Mouse (Mus musculus) intestine, embryonic 14.5 days (tissue): ENCODE data around the gene Ube2g2. TPM values are rescaled to one million over a fixed set of nuclear protein-coding genes. Genes with fewer than 3 reads are reported as not detected.

Experiments used
- ATAC-seq: fragments of 200-750 bp; cut with Nextera tagmentation; replicated peaks from 2 replicates; pipeline ENCODE4 v1.8.0; 2017; ENCODE audit warnings: low read depth, moderate number of reproducible peaks, moderate TSS enrichment, moderate library complexity; ENCODE audit not compliant: low FRiP score, low TSS enrichment
- DNase-seq: peaks from one replicate; pipeline ENCODE4 v3.0.0-alpha.2; 2018; ENCODE audit warnings: low spot score
- H3K27ac ChIP-seq: fragments of 300-500 bp; sonication (generic); 2 replicates; pipeline ENCODE4 v1.5.1; 2014; ENCODE audit warnings: low read depth, mild to moderate bottlenecking, control low read depth
- H3K27me3 ChIP-seq: fragments of 300-500 bp; sonication (generic); replicated peaks from 2 replicates; pipeline ENCODE4 v1.6.1; 2014; ENCODE audit warnings: low read length, control low read depth; ENCODE audit not compliant: control insufficient read depth, insufficient read depth
- H3K36me3 ChIP-seq: fragments of 300-500 bp; sonication (generic); 2 replicates; pipeline ENCODE4 v1.6.1; 2014; ENCODE audit warnings: low read length, control low read depth; ENCODE audit not compliant: control insufficient read depth, insufficient read depth
- H3K4me1 ChIP-seq: fragments of 300-500 bp; sonication (generic); replicated peaks from 2 replicates; pipeline ENCODE4 v1.6.1; 2014; ENCODE audit warnings: low read length, control low read depth, mixed read lengths; ENCODE audit not compliant: control insufficient read depth, insufficient read depth
- H3K4me2 ChIP-seq: fragments of 300-500 bp; sonication (generic); 2 replicates; pipeline ENCODE4 v1.6.1; 2014; ENCODE audit warnings: low read length
- H3K4me3 ChIP-seq: fragments of 300-500 bp; sonication (generic); 2 replicates; pipeline ENCODE4 v1.5.1; 2014; ENCODE audit warnings: low read depth, low read length, control low read depth, mixed read lengths
- H3K9ac ChIP-seq: fragments of 300-500 bp; sonication (generic); 2 replicates; pipeline ENCODE4 v1.6.1; 2014; ENCODE audit warnings: mild to moderate bottlenecking, low read length
- H3K9me3 ChIP-seq: fragments of 300-500 bp; sonication (generic); 2 replicates; pipeline ENCODE4 v1.6.1; 2016; ENCODE audit warnings: low read length, control low read depth; ENCODE audit not compliant: control insufficient read depth
- WGBS: fragments of 180-500 bp; shearing (Covaris S2); extraction: QIAGEN DNeasy Blood & Tissue Kit; methylation state at CpG from one replicate; pipeline ENCODE4 v1.1.7; 2014; 5-methylcytosine and 5-hydroxymethylcytosine counted together
- polyA plus RNA-seq: library from polyadenylated mRNA; unstranded; fragments of >200 nt; fragmentation: Nextera tagmentation; extraction: Ambion mirVana; gene quantifications from 2 replicates; pipeline ENCODE4 v1.2.1, GENCODE M21; 2014

Ube2g2 gene
- polyA plus RNA-seq, 1 experiment from 2014 or later, result 46.7 TPM

- Histone ChIP-seq H3K4me3 (no peak overlapping the region), H3K27me3 (no peaks in the 10 kb centered on the region), H3K9me3 (no peaks in the 10 kb centered on the region), H3K27ac (no peak overlapping the region), H3K9ac (no peak overlapping the region), H3K4me1 (no peaks in the 10 kb centered on the region), H3K36me3 (no peaks in the 10 kb centered on the region), H3K4me2 (no peak overlapping the region)
- DNase-seq, result no peak
- ATAC-seq, result no peak
- WGBS, result 83% methylated on average over 4 of the region's 4 CpGs
These were observed 45.3 kb downstream of the Ube2g2 start for GRCm38 (mm10) chr10:77667402-77667801.

DNA sequence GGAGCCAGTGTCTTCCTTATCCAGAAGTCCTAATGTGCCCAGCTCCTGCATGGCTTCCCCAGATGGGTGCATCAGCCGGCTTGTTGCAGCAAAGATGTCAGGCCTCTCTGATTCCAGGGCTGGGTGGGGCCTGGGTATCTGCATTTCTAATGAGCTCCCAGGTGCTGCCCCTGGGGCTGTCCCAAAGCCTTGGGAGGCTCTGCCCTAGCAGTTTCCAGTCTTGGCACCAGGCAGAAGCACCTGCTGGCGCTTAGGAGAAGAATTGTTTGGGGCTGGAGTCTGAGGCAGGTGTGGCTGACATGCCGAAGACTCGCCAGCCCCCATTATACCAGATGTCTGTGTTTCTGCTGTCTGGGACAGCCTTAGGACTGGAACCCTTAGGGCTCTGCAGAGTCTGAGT lies 48.6 kb downstream of the Ube2g2 start:
- H3K36me3 ChIP-seq, result no peaks in the 10 kb centered on the region
- H3K9me3 ChIP-seq, result no peaks in the 10 kb centered on the region
- H3K4me3 ChIP-seq, result no peak overlapping the region
- 0 out of 2 replicates have a peak, but pooled peaks cover 2% of the 10 kb centered on the region for H3K27me3 ChIP-seq
- DNase-seq, result no peak
- no peaks in the 10 kb centered on the region for H3K4me1 ChIP-seq
- no peak overlapping the region for H3K4me2 ChIP-seq
- 71% methylated on average over 4 of the region's 4 CpGs for WGBS
- no peak overlapping the region for H3K27ac ChIP-seq
- no peak for ATAC-seq
- no peak overlapping the region for H3K9ac ChIP-seq

DNA sequence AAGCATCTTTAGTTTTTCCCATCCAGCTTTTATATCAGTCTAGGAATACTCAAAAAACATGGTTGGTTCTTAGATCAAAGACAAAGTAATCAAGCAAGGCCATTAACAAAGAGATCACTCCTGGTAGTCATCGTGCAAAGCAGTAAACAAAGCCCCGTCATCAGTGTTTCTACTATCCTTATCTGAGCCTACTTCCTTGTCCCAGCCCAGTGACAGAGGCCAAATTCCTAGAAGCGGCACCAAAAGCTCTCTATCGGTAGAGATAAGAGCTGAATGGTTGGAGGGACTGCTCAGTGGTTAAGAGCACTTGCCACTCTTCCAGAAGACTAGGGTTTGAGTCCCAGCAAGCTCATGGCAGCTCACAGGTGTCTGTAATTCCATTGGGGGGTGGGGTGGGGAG lies 49.4 kb downstream of the Ube2g2 start:
- H3K36me3 ChIP-seq, result no peaks in the 10 kb centered on the region
- H3K27me3 ChIP-seq, result peaks cover 3% of the 10 kb centered on the region; the same call in 1 of the 2 replicates
- H3K4me2 ChIP-seq, result no peak overlapping the region
- no peak overlapping the region for H3K27ac ChIP-seq
- no peak for ATAC-seq
- WGBS, result 32% methylated on average over 4 of the region's 4 CpGs
- H3K4me3 ChIP-seq, result no peak overlapping the region
- no peak for DNase-seq
- H3K4me1 ChIP-seq, result no peaks in the 10 kb centered on the region
- no peak overlapping the region for H3K9ac ChIP-seq
- no peaks in the 10 kb centered on the region for H3K9me3 ChIP-seq

DNA sequence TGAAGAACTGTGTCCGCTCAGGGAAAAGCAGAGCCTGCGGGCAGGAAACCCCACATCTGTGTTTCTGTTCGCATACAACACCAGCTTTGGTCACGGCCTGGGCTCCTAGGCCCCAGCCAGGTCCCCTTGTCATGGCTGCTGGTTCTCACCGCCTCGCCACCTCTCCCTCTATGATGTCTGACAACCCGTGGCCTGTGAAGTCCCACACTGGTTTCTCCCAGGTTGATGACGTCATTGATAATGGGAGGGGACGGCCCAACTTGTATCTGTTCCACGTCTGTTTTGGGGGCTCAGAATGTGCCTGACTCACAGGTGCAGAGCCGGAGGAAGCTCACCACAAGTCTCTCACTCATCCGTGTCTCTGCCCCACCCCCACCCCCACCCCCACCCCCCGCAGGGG lies 51.7 kb downstream of the Ube2g2 start:
- H3K4me2 ChIP-seq, result no peak overlapping the region

DNA sequence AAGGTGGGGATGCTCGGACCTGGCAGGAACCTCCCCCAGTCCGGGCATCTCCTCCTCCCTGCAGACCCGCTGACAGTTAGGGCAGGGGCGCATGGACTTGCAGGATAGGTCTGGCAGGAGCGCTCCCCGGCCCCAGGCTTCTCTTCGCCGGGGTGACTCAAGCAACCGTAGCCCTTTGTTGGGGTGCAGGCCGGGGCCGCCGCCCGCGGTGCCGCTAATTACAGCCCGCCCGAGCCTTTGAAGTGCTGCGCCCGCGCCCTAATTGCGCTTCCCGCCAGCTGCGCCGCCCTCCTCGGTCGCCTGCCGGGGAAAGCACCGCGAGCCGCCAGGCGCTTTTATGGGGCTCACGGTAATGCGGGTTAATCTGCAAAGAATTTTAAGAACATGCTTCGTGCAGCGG lies 55.5 kb downstream of the Ube2g2 start:
- ATAC-seq (no peak), DNase-seq (no peak)
- under 1% methylated on average over 35 of the region's 35 CpGs for WGBS
- Histone ChIP-seq H3K4me1 (peaks cover 5% of the 10 kb centered on the region; the same call in 1 of the 2 replicates), H3K27ac (no peak overlapping the region), H3K4me2 (peak overlapping the region; percentile 50), H3K27me3 (peaks cover 29% of the 10 kb centered on the region), H3K4me3 (peak overlapping the region; percentile 18), H3K36me3 (no peaks in the 10 kb centered on the region), H3K9ac (no peak overlapping the region), H3K9me3 (no peaks in the 10 kb centered on the region)

More for the DNA sequence above, 51.7 kb downstream of the Ube2g2 start:
- ATAC-seq, result no peak
- Histone ChIP-seq H3K4me3 (no peak overlapping the region), H3K27ac (no peak overlapping the region), H3K4me1 (peaks cover 5% of the 10 kb centered on the region; the same call in 1 of the 2 replicates), H3K9ac (no peak overlapping the region), H3K36me3 (no peaks in the 10 kb centered on the region), H3K9me3 (no peaks in the 10 kb centered on the region), H3K27me3 (peaks cover 23% of the 10 kb centered on the region)
- 56% methylated on average over 13 of the region's 13 CpGs for WGBS
- DNase-seq, result no peak

GRCm38 (mm10) chr10:77682994-77683393 lies 60.9 kb downstream of the Ube2g2 start:
- no peak overlapping the region for H3K27ac ChIP-seq
- DNase-seq, result no peak
- peaks cover under 1% of the 10 kb centered on the region; the same call in 1 of the 2 replicates for H3K4me1 ChIP-seq
- H3K4me2 ChIP-seq, result no peak overlapping the region
- no peaks in the 10 kb centered on the region for H3K9me3 ChIP-seq
- no peaks in the 10 kb centered on the region for H3K36me3 ChIP-seq
- ATAC-seq, result no peak
- peaks cover 47% of the 10 kb centered on the region for H3K27me3 ChIP-seq
- H3K4me3 ChIP-seq, result no peak overlapping the region
- no peak overlapping the region for H3K9ac ChIP-seq
- 77% methylated on average over 7 of the region's 7 CpGs for WGBS

- Histone ChIP-seq H3K9ac (no peak overlapping the region), H3K36me3 (no peaks in the 10 kb centered on the region), H3K27me3 (peaks cover 36% of the 10 kb centered on the region), H3K4me2 (no peak overlapping the region), H3K4me3 (no peak overlapping the region), H3K4me1 (no peaks in the 10 kb centered on the region), H3K9me3 (no peaks in the 10 kb centered on the region), H3K27ac (no peak overlapping the region)
- DNase-seq, result no peak
- 32% methylated on average over 8 of the region's 8 CpGs for WGBS
- no peak for ATAC-seq
These were observed 62.1 kb downstream of the Ube2g2 start for GRCm38 (mm10) chr10:77684181-77684580.

GRCm38 (mm10) chr10:77685895-77686664 lies 64.0 kb downstream of the Ube2g2 start, which contains the start of gene Tspear:
Tspear (plus strand) TSS chr10:77686569.
- no peaks in the 10 kb centered on the region for H3K9me3 ChIP-seq
- no peak within 1 kb of the TSS for H3K9ac ChIP-seq
- H3K27ac ChIP-seq, result no peak within 1 kb of the TSS
- peaks cover 36% of the 10 kb centered on the region for H3K27me3 ChIP-seq
- DNase-seq (peak; percentile 60), ATAC-seq (peak; percentile 78)
- H3K36me3 ChIP-seq, result no peaks in the 10 kb centered on the region
- WGBS, result 4% methylated on average over 22 of the region's 22 CpGs
- no peaks in the 10 kb centered on the region for H3K4me1 ChIP-seq
- H3K4me2 ChIP-seq, result no peak within 1 kb of the TSS; the same call in 1 of the 2 replicates
- H3K4me3 ChIP-seq, result no peak within 1 kb of the TSS

DNA sequence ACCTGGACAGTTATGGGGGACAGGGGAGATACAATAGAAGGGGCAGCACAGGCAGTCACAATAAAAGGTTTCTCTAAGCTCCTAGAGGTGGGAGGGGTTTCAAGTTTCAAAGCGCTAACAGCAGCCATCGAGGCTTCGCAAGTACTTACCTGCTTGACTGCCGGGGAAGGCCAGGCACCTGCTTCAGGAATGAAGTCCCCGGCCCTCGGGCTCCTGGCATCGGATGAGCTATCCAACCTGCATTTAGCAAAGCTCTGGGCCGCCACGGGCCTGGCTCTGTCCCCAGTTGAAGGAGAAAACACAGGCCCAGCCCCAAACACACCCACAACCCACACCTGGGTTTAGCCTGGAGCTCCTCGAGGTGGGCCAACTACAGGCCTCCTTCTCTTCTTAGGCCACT lies 64.9 kb downstream of the Ube2g2 start:
- Histone ChIP-seq H3K4me3 (no peak overlapping the region), H3K4me1 (no peaks in the 10 kb centered on the region), H3K9me3 (no peaks in the 10 kb centered on the region), H3K9ac (no peak overlapping the region), H3K27ac (no peak overlapping the region), H3K27me3 (peaks cover 36% of the 10 kb centered on the region), H3K36me3 (no peaks in the 10 kb centered on the region), H3K4me2 (no peak overlapping the region)
- 25% methylated on average over 10 of the region's 10 CpGs for WGBS
- DNase-seq (no peak), ATAC-seq (no peak)
